Mouse (Mus musculus): ENCODE measurements around the gene Ifna7. TPM values are rescaled to one million over a fixed set of nuclear protein-coding genes. Genes with fewer than 3 reads are reported as not detected.
"Not testable (repeated sequence)": the region's sequence is repeated elsewhere in the genome, so short reads cannot be mapped to it uniquely, and the experiment has no call there.

The Ifna7 gene
- polyA plus RNA-seq (2015; fragmentation: Nextera tagmentation; extraction: Ambion mirVana): not detected in 2 replicates

GRCm38 (mm10) chr4:88815928-88816327 lies at the start of gene Ifna7:
Gene Ifna7 (plus strand): TSS chr4:88816228.
- Histone ChIP-seq H3K36me3 (replicated peaks) (no peaks in the 10 kb centered on the region), H3K4me3 (no peak within 1 kb of the TSS), H3K27ac (no peak within 1 kb of the TSS), H3K9me3 (no peaks in the 10 kb centered on the region), H3K9ac (no peak within 1 kb of the TSS), H3K27me3 (replicated peaks) (no peaks in the 10 kb centered on the region), H3K4me1 (no peaks in the 10 kb centered on the region), H3K4me2 (no peak within 1 kb of the TSS)
- WGBS: 61% methylated on average over 3 of the region's 3 CpGs
- ATAC-seq (replicated peaks): no peak

GRCm38 (mm10) chr4:88773534-88773933 lies 42.5 kb upstream of the Ifna7 start, which contains the start of gene Gm13290:
Gene Gm13290 (plus strand): TSS chr4:88773834.
- H3K9ac ChIP-seq; H3K9me3 ChIP-seq; H3K4me1 ChIP-seq; H3K4me2 ChIP-seq; H3K4me3 ChIP-seq; H3K27me3 ChIP-seq (replicated peaks); ATAC-seq (replicated peaks); H3K36me3 ChIP-seq (replicated peaks); H3K27ac ChIP-seq: not testable (repeated sequence)
- no CpG with 5 or more reads among the region's 32 CpGs for WGBS

- H3K27ac ChIP-seq; H3K4me3 ChIP-seq; H3K4me1 ChIP-seq; H3K36me3 ChIP-seq (replicated peaks); H3K4me2 ChIP-seq; H3K9ac ChIP-seq; ATAC-seq (replicated peaks); H3K27me3 ChIP-seq (replicated peaks); H3K9me3 ChIP-seq: not testable (repeated sequence)
- no CpG with 5 or more reads among the region's 29 CpGs for WGBS
Measured at GRCm38 (mm10) chr4:88776622-88777021, 39.4 kb upstream of the Ifna7 start, which contains the start of gene Gm13289. Gene Gm13289 (plus strand): TSS chr4:88776922.

- H3K4me3 ChIP-seq; H3K9me3 ChIP-seq; H3K4me1 ChIP-seq; H3K4me2 ChIP-seq; H3K9ac ChIP-seq; H3K27me3 ChIP-seq (replicated peaks); ATAC-seq (replicated peaks); H3K27ac ChIP-seq; H3K36me3 ChIP-seq (replicated peaks): not testable (repeated sequence)
- no CpG with 5 or more reads among the region's 29 CpGs for WGBS
Measured at GRCm38 (mm10) chr4:88779550-88779949, 36.5 kb upstream of the Ifna7 start, which contains the start of gene Gm13272. Gene Gm13272 (plus strand): TSS chr4:88779850.

GRCm38 (mm10) chr4:88780320-88780719 lies 35.7 kb upstream of the Ifna7 start:
- not testable (repeated sequence) for H3K27ac ChIP-seq; ATAC-seq (replicated peaks); H3K4me1 ChIP-seq; H3K27me3 ChIP-seq (replicated peaks); H3K4me3 ChIP-seq; H3K4me2 ChIP-seq; H3K9me3 ChIP-seq; H3K9ac ChIP-seq; H3K36me3 ChIP-seq (replicated peaks)
- WGBS: 52% methylated on average over 16 of the region's 18 CpGs

GRCm38 (mm10) chr4:88781831-88782230 lies 34.2 kb upstream of the Ifna7 start, which contains the start of gene Ifnz:
Gene Ifnz (plus strand): TSS chr4:88782131.
- not testable (repeated sequence) for H3K27me3 ChIP-seq (replicated peaks); H3K4me1 ChIP-seq; ATAC-seq (replicated peaks); H3K4me3 ChIP-seq; H3K9me3 ChIP-seq; H3K27ac ChIP-seq; H3K36me3 ChIP-seq (replicated peaks); H3K9ac ChIP-seq
- H3K4me2 ChIP-seq: peak within 1 kb of the TSS; percentile 45
- 19% methylated on average over 4 of the region's 7 CpGs for WGBS

GRCm38 (mm10) chr4:88782335-88782734 lies 33.7 kb upstream of the Ifna7 start:
- not testable (repeated sequence) for H3K27ac ChIP-seq; H3K9me3 ChIP-seq; H3K4me3 ChIP-seq; H3K36me3 ChIP-seq (replicated peaks); H3K27me3 ChIP-seq (replicated peaks); ATAC-seq (replicated peaks); H3K4me1 ChIP-seq; H3K9ac ChIP-seq
- peak overlapping the region; percentile 45 for H3K4me2 ChIP-seq
- 0% methylated on average over 15 of the region's 31 CpGs for WGBS

GRCm38 (mm10) chr4:88785409-88785808 lies 30.6 kb upstream of the Ifna7 start, which contains the start of gene Gm13276:
Gene Gm13276 (plus strand): TSS chr4:88785709.
- not testable (repeated sequence) for H3K4me3 ChIP-seq; H3K9ac ChIP-seq; H3K27ac ChIP-seq; H3K27me3 ChIP-seq (replicated peaks); H3K4me1 ChIP-seq; ATAC-seq (replicated peaks); H3K9me3 ChIP-seq; H3K4me2 ChIP-seq; H3K36me3 ChIP-seq (replicated peaks)
- WGBS: no CpG with 5 or more reads among the region's 27 CpGs

- not testable (repeated sequence) for H3K27me3 ChIP-seq (replicated peaks); H3K9ac ChIP-seq; ATAC-seq (replicated peaks); H3K36me3 ChIP-seq (replicated peaks); H3K4me2 ChIP-seq; H3K27ac ChIP-seq; H3K9me3 ChIP-seq; H3K4me1 ChIP-seq; H3K4me3 ChIP-seq
- WGBS: 0% methylated on average over 3 of the region's 28 CpGs
Measured at GRCm38 (mm10) chr4:88788402-88788801, 27.6 kb upstream of the Ifna7 start, which contains the start of gene Gm13277. Gene Gm13277 (plus strand): TSS chr4:88788632.

GRCm38 (mm10) chr4:88791250-88791649 lies 24.8 kb upstream of the Ifna7 start, which contains the start of gene Gm13278:
Gene Gm13278 (plus strand): TSS chr4:88791550.
- not testable (repeated sequence) for H3K27me3 ChIP-seq (replicated peaks); H3K9ac ChIP-seq; H3K9me3 ChIP-seq; H3K4me1 ChIP-seq; H3K27ac ChIP-seq; H3K36me3 ChIP-seq (replicated peaks); H3K4me3 ChIP-seq; ATAC-seq (replicated peaks); H3K4me2 ChIP-seq
- WGBS: no CpG with 5 or more reads among the region's 28 CpGs

GRCm38 (mm10) chr4:88793936-88794675 lies 21.9 kb upstream of the Ifna7 start, which contains the start of gene Gm13275:
Gene Gm13275 (plus strand): TSS chr4:88794487.
- not testable (repeated sequence) for H3K4me2 ChIP-seq; H3K4me1 ChIP-seq; H3K9me3 ChIP-seq; ATAC-seq (replicated peaks); H3K27ac ChIP-seq; H3K27me3 ChIP-seq (replicated peaks); H3K4me3 ChIP-seq; H3K9ac ChIP-seq; H3K36me3 ChIP-seq (replicated peaks)
- WGBS: 1% methylated on average over 18 of the region's 52 CpGs

GRCm38 (mm10) chr4:88797097-88797496 lies 18.9 kb upstream of the Ifna7 start, which contains the start of gene Gm13279:
Gene Gm13279 (plus strand): TSS chr4:88797397.
- not testable (repeated sequence) for H3K9me3 ChIP-seq; H3K4me2 ChIP-seq; H3K27me3 ChIP-seq (replicated peaks); H3K4me1 ChIP-seq; H3K27ac ChIP-seq; H3K36me3 ChIP-seq (replicated peaks); ATAC-seq (replicated peaks); H3K9ac ChIP-seq; H3K4me3 ChIP-seq
- no CpG with 5 or more reads among the region's 28 CpGs for WGBS

GRCm38 (mm10) chr4:88799365-88799764 lies 16.7 kb upstream of the Ifna7 start, which contains the start of gene Gm13285:
Gene Gm13285 (plus strand): TSS chr4:88799665.
- H3K27ac ChIP-seq; ATAC-seq (replicated peaks); H3K27me3 ChIP-seq (replicated peaks); H3K9ac ChIP-seq; H3K9me3 ChIP-seq; H3K4me3 ChIP-seq; H3K4me1 ChIP-seq; H3K36me3 ChIP-seq (replicated peaks); H3K4me2 ChIP-seq: not testable (repeated sequence)
- WGBS: 15% methylated on average over 5 of the region's 7 CpGs

All from midbrain, embryonic 15.5 days (tissue).